Mouse (Mus musculus) megakaryocyte, embryonic 14.5 days (primary cell): Measurements from ENCODE around the gene Calm1.

Experiments used
- FLI1 ChIP-seq: IDR thresholded peaks from 2 replicates; pipeline ENCODE4 v1.6.1; 2012; ENCODE audit warnings: low read length, inconsistent platforms, mixed read lengths
- GATA1 ChIP-seq: IDR thresholded peaks from 3 replicates; pipeline ENCODE4 v1.6.1; 2012; ENCODE audit warnings: mixed read lengths, low read length, inconsistent platforms, borderline replicate concordance

DNA sequence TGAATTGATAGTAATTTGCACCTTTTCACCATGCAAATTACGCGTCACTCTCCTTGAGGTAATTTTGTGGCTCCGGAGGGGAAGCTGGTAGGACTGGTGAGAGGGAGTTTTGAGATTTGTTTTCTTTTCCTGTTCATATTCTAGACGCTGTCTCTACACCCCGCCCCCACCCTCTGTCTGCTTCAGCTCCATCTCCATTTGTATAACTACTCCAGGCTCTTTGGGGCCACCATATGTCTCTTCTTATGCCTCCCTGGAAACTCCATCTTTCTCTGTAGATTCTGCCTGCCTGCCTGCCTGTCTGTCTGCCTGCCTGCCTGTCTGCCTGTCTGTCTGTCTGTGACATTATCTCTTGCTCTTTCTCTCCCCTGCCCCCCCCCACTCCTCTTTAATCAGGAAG is 26.8 kb downstream of the Calm1 start:
- TF ChIP-seq GATA1, result no peak
- no peak for TF ChIP-seq FLI1
